Mouse (Mus musculus): ENCODE data around the gene Commd7. TPM values are rescaled to one million over a fixed set of nuclear protein-coding genes. Genes with fewer than 3 reads are reported as not detected.

Commd7 gene
- polyA plus RNA-seq, 1 experiment from 2014 or later, result 67.3 TPM

DNA sequence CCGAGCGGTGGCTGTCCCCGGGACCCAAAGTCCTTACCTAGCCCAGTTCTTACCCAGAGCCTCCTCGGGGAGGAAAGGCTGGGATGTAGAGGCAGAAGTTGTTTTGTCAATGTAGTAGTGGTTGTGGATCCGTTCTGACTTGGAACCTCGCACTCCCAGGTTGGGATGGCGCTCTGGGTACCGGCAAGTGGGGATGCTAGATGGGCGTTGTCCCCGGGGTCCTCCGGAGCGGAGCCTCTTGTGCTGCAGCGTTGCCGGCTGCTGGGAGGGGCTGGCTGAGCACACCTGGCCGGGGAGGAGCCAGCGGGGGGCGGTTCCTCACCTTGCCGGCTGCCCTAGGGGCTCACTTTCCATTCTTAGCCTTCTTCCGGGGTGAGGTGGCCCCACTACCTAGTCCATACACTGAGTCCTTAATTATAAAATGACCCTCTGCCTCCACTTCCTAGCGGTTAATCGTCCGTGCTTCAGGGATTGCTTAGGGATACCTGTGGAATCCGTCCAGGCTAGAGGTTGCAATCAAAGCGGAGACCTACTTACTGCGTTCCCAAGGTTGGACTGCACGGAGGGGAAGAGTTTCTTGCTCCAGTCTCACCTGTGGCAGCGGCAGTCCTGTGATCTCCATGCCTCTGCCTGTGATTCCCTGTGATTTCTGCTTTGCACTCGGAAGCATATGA is 17.6 kb upstream of the Commd7 start:
- no peak overlapping the region for H3K27ac ChIP-seq
- 1% methylated on average over 28 of the region's 28 CpGs for WGBS
- peak overlapping the region; percentile 74 for H3K4me2 ChIP-seq
- H3K9ac ChIP-seq, result peak overlapping the region; percentile 86
- H3K27me3 ChIP-seq, result peaks cover 29% of the 10 kb centered on the region
- no peaks in the 10 kb centered on the region for H3K9me3 ChIP-seq
- H3K4me3 ChIP-seq (replicated peaks), result peak overlapping the region; percentile 88
- peaks cover 26% of the 10 kb centered on the region for H3K4me1 ChIP-seq
- H3K36me3 ChIP-seq (replicated peaks), result no peaks in the 10 kb centered on the region
- ATAC-seq (ENCODE audit: low FRiP score), result peak; percentile 27; the same call in 1 of the 2 replicates

GRCm38 (mm10) chr2:153649298-153650013 is 16.9 kb upstream of the Commd7 start, which contains the start of gene Dnmt3b:
Dnmt3b (plus strand) TSS chr2:153649450.
- Histone ChIP-seq H3K27ac (peak within 1 kb of the TSS; percentile 70; the same call in 1 of the 2 replicates), H3K27me3 (peaks cover 29% of the 10 kb centered on the region), H3K36me3 (replicated peaks) (no peaks in the 10 kb centered on the region), H3K4me3 (replicated peaks) (peak within 1 kb of the TSS; percentile 88), H3K9ac (peak within 1 kb of the TSS; percentile 86), H3K4me2 (peak within 1 kb of the TSS; percentile 74), H3K9me3 (no peaks in the 10 kb centered on the region), H3K4me1 (peaks cover 26% of the 10 kb centered on the region)
- peak; percentile 90 for ATAC-seq (ENCODE audit: low FRiP score)
- under 1% methylated on average over 54 of the region's 93 CpGs for WGBS

DNA sequence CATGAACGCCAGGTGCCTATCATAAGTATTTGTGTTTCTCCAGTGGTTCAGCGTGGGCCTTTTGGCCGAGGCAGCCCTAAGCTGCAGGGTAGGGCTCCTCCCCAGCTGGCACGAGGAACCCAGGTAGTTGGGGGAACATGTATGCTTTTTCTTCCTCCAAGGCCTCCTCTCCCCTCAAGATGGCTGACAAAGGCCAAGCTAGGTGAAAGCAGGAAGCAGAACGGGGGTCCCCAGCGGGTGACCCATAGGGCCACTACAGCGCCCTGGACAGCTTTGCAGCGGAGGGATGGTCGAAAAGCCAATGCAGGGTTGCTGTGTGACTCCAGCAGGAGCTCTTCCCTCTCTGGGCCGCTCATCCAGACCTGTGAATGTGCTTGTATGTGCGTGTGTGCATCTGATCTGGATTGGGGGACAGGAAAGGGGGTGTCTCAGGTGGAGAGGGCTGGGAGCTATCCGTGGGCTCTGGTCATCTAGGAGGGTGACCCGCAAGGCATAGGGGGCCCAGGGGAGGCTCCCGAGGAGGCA is 16.3 kb upstream of the Commd7 start:
- Histone ChIP-seq H3K27me3 (peaks cover 29% of the 10 kb centered on the region), H3K9ac (peak overlapping the region; percentile 86), H3K27ac (peak overlapping the region; percentile 70; the same call in 1 of the 2 replicates), H3K4me2 (peak overlapping the region; percentile 74), H3K4me1 (peaks cover 26% of the 10 kb centered on the region), H3K36me3 (replicated peaks) (no peaks in the 10 kb centered on the region), H3K4me3 (replicated peaks) (peak overlapping the region; percentile 88), H3K9me3 (no peaks in the 10 kb centered on the region)
- WGBS, result 14% methylated on average over 14 of the region's 14 CpGs
- ATAC-seq (ENCODE audit: low FRiP score), result no peak

DNA sequence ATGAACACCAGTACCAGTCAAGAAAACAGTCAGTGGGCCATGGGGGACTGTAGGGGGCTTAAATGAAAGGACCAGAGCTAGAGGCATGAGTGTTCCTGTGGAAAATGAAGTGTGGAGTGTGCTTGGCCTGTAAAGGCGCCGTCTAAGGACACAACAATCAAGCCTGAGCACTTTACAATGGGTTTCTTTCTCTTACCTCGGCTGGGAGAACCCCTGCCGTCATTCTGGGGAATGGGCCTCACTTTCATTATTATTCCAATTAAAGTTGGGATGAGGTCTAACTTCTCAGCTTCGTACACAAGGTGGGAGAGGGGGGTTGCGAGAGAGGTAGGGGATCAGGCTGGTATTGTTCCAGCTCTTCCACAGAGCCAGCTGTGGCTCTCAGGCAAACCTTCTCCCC is 10.4 kb upstream of the Commd7 start:
- Histone ChIP-seq H3K4me3 (replicated peaks) (no peak overlapping the region), H3K9me3 (no peaks in the 10 kb centered on the region), H3K36me3 (replicated peaks) (no peaks in the 10 kb centered on the region), H3K27me3 (0 out of 2 replicates have a peak, but pooled peaks cover 5% of the 10 kb centered on the region), H3K4me2 (no peak overlapping the region), H3K4me1 (0 out of 2 replicates have a peak, but pooled peaks cover 5% of the 10 kb centered on the region), H3K27ac (no peak overlapping the region), H3K9ac (no peak overlapping the region)
- ATAC-seq (ENCODE audit: low FRiP score), result no peak
- 9% methylated on average over 6 of the region's 6 CpGs for WGBS

GRCm38 (mm10) chr2:153642496-153642895 is 9.9 kb upstream of the Commd7 start:
- no peaks in the 10 kb centered on the region for H3K36me3 ChIP-seq (replicated peaks)
- H3K9ac ChIP-seq, result no peak overlapping the region
- H3K27me3 ChIP-seq, result peaks cover 2% of the 10 kb centered on the region; the same call in 1 of the 2 replicates
- no peak overlapping the region for H3K4me3 ChIP-seq (replicated peaks)
- H3K4me2 ChIP-seq, result no peak overlapping the region
- 0 out of 2 replicates have a peak, but pooled peaks cover 5% of the 10 kb centered on the region for H3K4me1 ChIP-seq
- WGBS, result 10% methylated on average over 3 of the region's 3 CpGs
- ATAC-seq (ENCODE audit: low FRiP score), result no peak
- no peaks in the 10 kb centered on the region for H3K9me3 ChIP-seq
- H3K27ac ChIP-seq, result no peak overlapping the region

DNA sequence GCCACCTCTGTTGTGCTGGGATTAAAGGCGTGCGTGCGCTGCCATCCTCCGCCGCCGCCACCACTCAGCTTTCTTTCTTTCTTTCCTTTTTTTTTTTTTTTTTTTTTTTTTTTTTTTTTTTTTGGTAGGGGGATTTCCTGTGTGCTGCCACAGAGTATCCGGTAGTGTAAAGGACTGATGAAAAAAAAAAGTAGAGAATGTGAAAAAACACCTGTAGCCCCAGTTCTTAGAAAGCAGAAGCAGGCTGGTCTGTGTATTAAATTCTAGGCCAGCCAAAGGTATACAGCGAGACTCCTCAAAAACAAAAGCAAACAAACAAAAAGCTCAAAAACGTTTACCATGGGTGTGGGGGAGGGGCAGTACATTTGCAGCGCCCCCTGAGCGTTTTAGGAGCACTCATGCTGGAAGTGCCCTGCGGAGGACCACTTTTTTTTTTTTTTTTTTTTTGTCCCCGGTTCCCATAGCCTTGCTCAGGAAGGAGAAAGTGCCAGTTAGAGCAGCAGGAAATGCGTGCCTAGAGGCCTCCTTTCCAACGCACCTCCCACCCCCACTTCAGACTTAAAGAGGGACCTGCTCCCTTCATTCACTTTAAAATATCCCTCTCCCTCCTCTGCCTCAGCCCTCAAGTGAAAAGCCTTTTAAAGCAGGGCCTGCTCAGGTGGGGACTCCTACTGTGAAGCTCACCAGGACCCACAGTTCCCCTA is 6.5 kb upstream of the Commd7 start:
- H3K9ac ChIP-seq, result no peak overlapping the region
- H3K9me3 ChIP-seq, result no peaks in the 10 kb centered on the region
- H3K36me3 ChIP-seq (replicated peaks), result no peaks in the 10 kb centered on the region
- WGBS, result 15% methylated on average over 15 of the region's 15 CpGs
- 0 out of 2 replicates have a peak, but pooled peaks cover 5% of the 10 kb centered on the region for H3K4me1 ChIP-seq
- peaks cover 3% of the 10 kb centered on the region; the same call in 1 of the 2 replicates for H3K27me3 ChIP-seq
- H3K27ac ChIP-seq, result no peak overlapping the region
- no peak overlapping the region for H3K4me2 ChIP-seq
- ATAC-seq (ENCODE audit: low FRiP score), result no peak
- no peak overlapping the region for H3K4me3 ChIP-seq (replicated peaks)

DNA sequence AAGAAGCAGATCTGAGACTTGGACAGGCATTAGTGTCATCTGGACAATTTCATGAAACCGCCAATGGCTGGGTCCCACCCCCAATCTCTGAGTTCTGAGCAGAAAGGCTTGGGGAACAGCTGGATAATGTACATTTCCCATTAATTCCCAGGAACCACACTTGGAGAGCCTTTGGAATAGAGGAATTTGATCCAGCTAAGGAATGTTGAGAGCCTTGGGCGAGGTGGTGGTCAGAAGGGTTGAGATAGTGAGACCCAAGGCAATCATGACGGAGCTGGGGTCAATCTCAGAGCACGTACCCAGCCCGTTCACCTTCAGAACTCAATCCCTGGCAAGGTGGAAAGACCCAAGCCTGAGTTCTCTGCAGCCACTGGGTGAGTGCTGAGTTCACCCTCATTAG is 678 bp upstream of the Commd7 start:
- Histone ChIP-seq H3K9ac (peak overlapping the region; percentile 89; the same call in 1 of the 2 replicates), H3K27me3 (peaks cover 3% of the 10 kb centered on the region; the same call in 1 of the 2 replicates), H3K4me1 (peaks cover 15% of the 10 kb centered on the region), H3K36me3 (replicated peaks) (peaks cover 9% of the 10 kb centered on the region), H3K27ac (no peak overlapping the region), H3K4me3 (replicated peaks) (peak overlapping the region; percentile 86; the same call in 1 of the 2 replicates), H3K9me3 (no peaks in the 10 kb centered on the region), H3K4me2 (peak overlapping the region; percentile 72)
- no peak for ATAC-seq (ENCODE audit: low FRiP score)
- WGBS, result 92% methylated on average over 5 of the region's 5 CpGs

DNA sequence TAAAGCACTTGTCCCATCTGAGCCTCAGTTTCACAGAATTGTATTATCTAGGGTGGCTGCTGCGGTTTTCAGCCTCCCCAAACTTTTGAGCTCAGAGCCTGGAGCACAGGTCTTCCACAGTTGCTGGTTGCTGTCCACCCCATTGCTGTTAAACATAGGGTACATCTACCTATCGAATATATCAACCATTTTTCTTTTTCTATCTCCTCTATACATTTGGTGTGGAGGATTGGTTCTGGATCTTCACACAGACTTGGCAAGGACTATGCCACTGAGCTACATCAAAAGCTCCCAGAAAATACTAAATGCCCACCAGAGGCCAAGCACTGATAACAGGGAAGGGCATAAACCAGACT is 268 bp upstream of the Commd7 start:
- Histone ChIP-seq H3K4me1 (peaks cover 15% of the 10 kb centered on the region), H3K9me3 (no peaks in the 10 kb centered on the region), H3K4me2 (peak overlapping the region; percentile 72), H3K4me3 (replicated peaks) (peak overlapping the region; percentile 86), H3K27ac (peak overlapping the region; percentile 90), H3K36me3 (replicated peaks) (peaks cover 13% of the 10 kb centered on the region), H3K9ac (peak overlapping the region; percentile 89), H3K27me3 (peaks cover 3% of the 10 kb centered on the region; the same call in 1 of the 2 replicates)
- no peak; the same call in 1 of the 2 replicates for ATAC-seq (ENCODE audit: low FRiP score)
- WGBS, result 30% methylated on average over 2 of the region's 2 CpGs

- no peak for ATAC-seq (ENCODE audit: low FRiP score)
- Histone ChIP-seq H3K4me2 (no peak overlapping the region), H3K27me3 (no peaks in the 10 kb centered on the region), H3K27ac (no peak overlapping the region), H3K4me1 (peaks cover 15% of the 10 kb centered on the region), H3K4me3 (replicated peaks) (no peak overlapping the region), H3K9me3 (no peaks in the 10 kb centered on the region), H3K9ac (no peak overlapping the region), H3K36me3 (replicated peaks) (peaks cover 30% of the 10 kb centered on the region)
- WGBS, result 89% methylated on average over 3 of the region's 3 CpGs
Measured at GRCm38 (mm10) chr2:153630950-153631349, 1.6 kb downstream of the Commd7 start.

DNA sequence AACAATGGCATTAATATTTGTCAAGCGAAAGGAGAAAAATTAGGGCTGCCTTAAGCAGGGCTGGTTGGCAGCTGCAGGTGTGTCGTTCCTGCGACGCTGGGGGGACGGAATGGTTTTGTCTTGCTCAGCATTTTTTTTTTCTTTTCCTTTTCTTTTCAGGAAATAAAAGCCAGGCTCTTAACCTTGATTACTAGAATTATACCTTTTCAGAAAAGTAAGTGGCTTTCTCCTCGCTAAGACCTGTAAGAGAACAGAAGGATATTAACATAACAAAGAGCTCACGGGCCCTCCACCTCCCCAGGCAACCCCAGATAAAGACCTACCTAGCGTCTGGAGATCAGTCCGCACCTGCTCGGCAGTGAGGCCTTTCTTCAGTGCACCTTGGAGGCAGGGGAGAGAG is 10.1 kb downstream of the Commd7 start:
- H3K4me3 ChIP-seq (replicated peaks), result no peak overlapping the region
- no peak overlapping the region for H3K9ac ChIP-seq
- H3K27ac ChIP-seq, result no peak overlapping the region
- H3K27me3 ChIP-seq, result no peaks in the 10 kb centered on the region
- H3K36me3 ChIP-seq (replicated peaks), result peaks cover 84% of the 10 kb centered on the region
- WGBS, result 36% methylated on average over 10 of the region's 10 CpGs
- no peaks in the 10 kb centered on the region for H3K9me3 ChIP-seq
- no peak for ATAC-seq (ENCODE audit: low FRiP score)
- no peak overlapping the region for H3K4me2 ChIP-seq
- no peaks in the 10 kb centered on the region for H3K4me1 ChIP-seq

- WGBS, result 89% methylated on average over 10 of the region's 10 CpGs
- no peaks in the 10 kb centered on the region for H3K27me3 ChIP-seq
- no peaks in the 10 kb centered on the region for H3K4me1 ChIP-seq
- no peak overlapping the region for H3K4me2 ChIP-seq
- H3K4me3 ChIP-seq (replicated peaks), result no peak overlapping the region
- peaks cover 68% of the 10 kb centered on the region for H3K36me3 ChIP-seq (replicated peaks)
- no peak overlapping the region for H3K9ac ChIP-seq
- no peak for ATAC-seq (ENCODE audit: low FRiP score)
- no peak overlapping the region for H3K27ac ChIP-seq
- H3K9me3 ChIP-seq, result no peaks in the 10 kb centered on the region
Measured at GRCm38 (mm10) chr2:153618889-153619288, 13.7 kb downstream of the Commd7 start.

DNA sequence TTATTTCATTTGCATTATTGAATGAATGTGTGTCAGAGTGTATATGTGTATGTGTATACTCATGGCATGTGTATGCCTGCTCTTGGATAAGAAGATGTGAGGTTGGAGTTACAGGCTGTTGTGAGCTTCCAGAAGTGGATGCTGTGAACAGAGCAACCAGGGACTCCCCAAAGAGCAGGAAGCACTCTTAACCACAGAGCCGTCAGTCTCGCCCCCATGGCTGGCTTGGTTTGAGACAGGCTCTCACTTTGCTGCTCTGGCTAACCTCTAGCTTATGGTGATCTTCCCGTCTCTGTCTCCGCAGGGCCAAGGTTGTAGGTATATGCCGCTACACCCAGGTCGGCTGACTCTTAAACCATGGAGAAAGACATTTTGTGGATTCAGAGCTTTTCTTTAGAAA is 14.1 kb downstream of the Commd7 start:
- no peak overlapping the region for H3K9ac ChIP-seq
- no peaks in the 10 kb centered on the region for H3K9me3 ChIP-seq
- H3K4me2 ChIP-seq, result no peak overlapping the region
- WGBS, result 94% methylated on average over 6 of the region's 6 CpGs
- no peak overlapping the region for H3K4me3 ChIP-seq (replicated peaks)
- ATAC-seq (ENCODE audit: low FRiP score), result no peak
- no peaks in the 10 kb centered on the region for H3K4me1 ChIP-seq
- no peaks in the 10 kb centered on the region for H3K27me3 ChIP-seq
- H3K27ac ChIP-seq, result no peak overlapping the region
- peaks cover 63% of the 10 kb centered on the region for H3K36me3 ChIP-seq (replicated peaks)
